Mouse (Mus musculus) intestine, embryonic 15.5 days (tissue): Measurements from ENCODE around the gene Gorasp2. TPM values are rescaled to one million over a fixed set of nuclear protein-coding genes. Genes with fewer than 3 reads are reported as not detected.

ENCODE experiments used
- ATAC-seq: fragments of 200-750 bp; cut with Nextera tagmentation; 2 replicates; pipeline ENCODE4 v1.8.0; 2017; ENCODE audit warnings: moderate TSS enrichment, moderate library complexity
- H3K27ac ChIP-seq: fragments of 300-500 bp; sonication (generic); 2 replicates; pipeline ENCODE4 v1.5.1; 2015; ENCODE audit warnings: mild to moderate bottlenecking, inconsistent platforms
- H3K27me3 ChIP-seq: fragments of 300-500 bp; sonication (generic); replicated peaks from 2 replicates; pipeline ENCODE4 v1.6.1; 2015; ENCODE audit warnings: inconsistent platforms
- H3K36me3 ChIP-seq: fragments of 300-500 bp; sonication (generic); 2 replicates; pipeline ENCODE4 v1.6.1; 2015; ENCODE audit warnings: inconsistent platforms
- H3K4me1 ChIP-seq: fragments of 300-500 bp; sonication (generic); replicated peaks from 2 replicates; pipeline ENCODE4 v1.6.1; 2015; ENCODE audit warnings: inconsistent platforms
- H3K4me2 ChIP-seq: fragments of 300-500 bp; sonication (generic); replicated peaks from 2 replicates; pipeline ENCODE4 v1.6.1; 2015; ENCODE audit warnings: mild to moderate bottlenecking, inconsistent platforms
- H3K4me3 ChIP-seq: fragments of 300-500 bp; sonication (generic); replicated peaks from 2 replicates; pipeline ENCODE4 v1.5.1; 2015; ENCODE audit warnings: inconsistent platforms
- H3K9ac ChIP-seq: fragments of 300-500 bp; sonication (generic); 2 replicates; pipeline ENCODE4 v1.6.1; 2015; ENCODE audit warnings: inconsistent platforms
- H3K9me3 ChIP-seq: fragments of 300-500 bp; sonication (generic); 2 replicates; pipeline ENCODE4 v1.6.1; 2016; ENCODE audit warnings: inconsistent platforms
- whole genome bisulfite sequencing: fragments of 180-500 bp; shearing (Covaris S2); methylation state at CpG from one replicate; pipeline ENCODE4 v1.1.7; 2015; 5-methylcytosine and 5-hydroxymethylcytosine counted together
- polyA plus RNA-seq: library from polyadenylated mRNA; unstranded; fragments of >200 nt; fragmentation: Nextera tagmentation; extraction: Ambion mirVana; gene quantifications from 2 replicates; pipeline ENCODE4 v1.2.1, GENCODE M21; 2015

The Gorasp2 gene
- polyA plus RNA-seq, 1 experiment from 2014 or later = 163 TPM

- Histone ChIP-seq H3K27me3 (no peaks in the 10 kb centered on the region), H3K9ac (no peak overlapping the region), H3K4me3 (no peak overlapping the region), H3K4me2 (no peak overlapping the region), H3K36me3 (no peaks in the 10 kb centered on the region), H3K9me3 (no peaks in the 10 kb centered on the region), H3K27ac (no peak overlapping the region), H3K4me1 (0 out of 2 replicates have a peak, but pooled peaks cover 7% of the 10 kb centered on the region)
- ATAC-seq = no peak
- WGBS = 81% methylated on average over 7 of the region's 7 CpGs
Observed at GRCm38 (mm10) chr2:70667016-70667415, 5.6 kb downstream of the Gorasp2 start.

- 72% methylated on average over 2 of the region's 2 CpGs for WGBS
- no peaks in the 10 kb centered on the region for H3K27me3 ChIP-seq
- no peak for ATAC-seq
Observed at GRCm38 (mm10) chr2:70669241-70669640, 7.9 kb downstream of the Gorasp2 start.

GRCm38 (mm10) chr2:70669896-70670295 is 8.5 kb downstream of the Gorasp2 start:
- no peak for ATAC-seq

More at GRCm38 (mm10) chr2:70669241-70669640, 7.9 kb downstream of the Gorasp2 start:
- Histone ChIP-seq H3K4me2 (no peak overlapping the region), H3K36me3 (no peaks in the 10 kb centered on the region), H3K4me3 (no peak overlapping the region), H3K27ac (no peak overlapping the region), H3K9me3 (no peaks in the 10 kb centered on the region), H3K9ac (no peak overlapping the region), H3K4me1 (0 out of 2 replicates have a peak, but pooled peaks cover 4% of the 10 kb centered on the region)

DNA sequence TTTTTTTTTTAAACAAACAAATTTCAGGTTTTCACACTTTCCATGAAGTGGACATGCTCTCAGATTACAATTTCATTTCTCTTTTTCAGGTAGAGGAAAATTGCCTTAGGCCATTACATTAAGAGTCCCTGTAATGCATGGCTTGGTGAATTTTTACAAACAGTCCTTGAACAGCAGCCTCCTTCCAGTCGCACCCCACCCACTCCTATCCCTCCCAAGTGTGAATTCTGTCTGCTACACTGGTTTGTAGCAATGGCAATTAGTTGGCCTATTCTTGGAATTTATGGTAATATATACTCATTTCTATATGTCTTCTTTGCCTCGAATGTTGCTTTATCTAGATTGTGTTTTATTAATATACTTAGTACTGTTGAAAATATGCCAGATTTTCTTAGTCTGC is 11.1 kb downstream of the Gorasp2 start:
- Histone ChIP-seq H3K4me3 (no peak overlapping the region), H3K9me3 (no peaks in the 10 kb centered on the region), H3K4me2 (no peak overlapping the region), H3K27ac (no peak overlapping the region), H3K4me1 (no peaks in the 10 kb centered on the region), H3K9ac (no peak overlapping the region), H3K36me3 (no peaks in the 10 kb centered on the region), H3K27me3 (no peaks in the 10 kb centered on the region)
- 78% methylated on average over 2 of the region's 2 CpGs for WGBS
- ATAC-seq = no peak

More at GRCm38 (mm10) chr2:70669896-70670295, 8.5 kb downstream of the Gorasp2 start:
- Histone ChIP-seq H3K4me1 (0 out of 2 replicates have a peak, but pooled peaks cover 4% of the 10 kb centered on the region), H3K9ac (no peak overlapping the region), H3K36me3 (no peaks in the 10 kb centered on the region), H3K4me2 (no peak overlapping the region), H3K27me3 (no peaks in the 10 kb centered on the region), H3K4me3 (no peak overlapping the region), H3K27ac (no peak overlapping the region), H3K9me3 (no peaks in the 10 kb centered on the region)
- 58% methylated on average over 2 of the region's 2 CpGs for WGBS

DNA sequence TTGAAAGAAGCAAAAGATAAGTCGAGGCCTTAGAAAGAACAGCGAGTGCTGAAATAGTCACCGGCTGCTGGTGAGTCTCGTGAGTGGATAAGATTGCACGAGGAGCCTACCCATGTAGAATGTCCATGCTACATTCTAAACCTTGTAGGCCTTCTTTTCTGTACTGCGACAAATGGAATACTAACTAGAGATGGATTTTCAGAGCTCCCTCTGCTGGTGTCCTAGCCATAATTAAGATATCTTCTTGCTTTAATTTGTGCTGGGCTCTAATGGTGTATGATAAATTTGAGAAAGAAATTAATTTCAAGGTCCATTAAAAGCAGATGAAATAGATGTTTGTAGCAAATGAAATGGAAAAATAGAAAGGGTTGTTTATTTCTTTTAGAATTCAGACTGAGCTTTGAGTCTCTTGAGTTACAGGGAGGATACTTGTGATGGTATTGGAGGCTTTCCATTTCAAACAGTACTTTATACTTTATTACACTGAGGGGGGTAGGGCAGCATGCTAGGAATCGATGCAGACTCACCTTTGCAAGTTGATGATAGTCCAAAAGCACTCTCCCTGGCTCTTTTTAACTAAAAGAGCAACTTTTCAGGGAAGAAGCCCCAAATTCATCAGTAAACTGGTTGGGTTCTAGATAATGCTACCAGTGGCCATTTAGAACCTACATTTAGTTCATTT is 12.2 kb downstream of the Gorasp2 start:
- Histone ChIP-seq H3K4me2 (no peak overlapping the region), H3K27me3 (no peaks in the 10 kb centered on the region), H3K4me3 (no peak overlapping the region), H3K4me1 (no peaks in the 10 kb centered on the region), H3K9me3 (no peaks in the 10 kb centered on the region), H3K36me3 (peaks cover 6% of the 10 kb centered on the region), H3K27ac (no peak overlapping the region), H3K9ac (no peak overlapping the region)
- no peak for ATAC-seq
- WGBS = 86% methylated on average over 7 of the region's 7 CpGs

DNA sequence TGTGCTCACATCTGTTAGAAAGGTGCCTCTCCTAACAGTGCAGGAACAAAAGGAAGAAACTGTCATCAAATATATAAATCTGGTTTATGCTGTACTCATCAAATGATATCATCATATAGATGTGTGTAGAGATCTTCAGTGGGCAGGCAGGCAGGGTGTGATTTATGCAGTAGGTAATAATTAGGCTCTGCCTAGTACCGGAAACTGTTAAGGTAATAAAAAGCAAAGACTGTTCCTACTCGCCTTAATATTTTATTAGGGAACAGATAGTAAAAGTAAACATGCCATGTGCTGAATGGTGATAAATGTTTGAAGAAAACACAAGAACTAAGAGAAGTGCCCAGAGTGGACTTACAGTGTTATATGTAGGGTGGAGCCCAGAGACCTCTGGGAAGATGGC is 20.9 kb downstream of the Gorasp2 start:
- Histone ChIP-seq H3K36me3 (peaks cover 35% of the 10 kb centered on the region), H3K4me2 (no peak overlapping the region), H3K27ac (no peak overlapping the region), H3K4me3 (no peak overlapping the region), H3K9ac (no peak overlapping the region), H3K4me1 (no peaks in the 10 kb centered on the region), H3K9me3 (no peaks in the 10 kb centered on the region), H3K27me3 (no peaks in the 10 kb centered on the region)
- WGBS = 53% methylated on average over 2 of the region's 2 CpGs
- ATAC-seq = peak; percentile 89

DNA sequence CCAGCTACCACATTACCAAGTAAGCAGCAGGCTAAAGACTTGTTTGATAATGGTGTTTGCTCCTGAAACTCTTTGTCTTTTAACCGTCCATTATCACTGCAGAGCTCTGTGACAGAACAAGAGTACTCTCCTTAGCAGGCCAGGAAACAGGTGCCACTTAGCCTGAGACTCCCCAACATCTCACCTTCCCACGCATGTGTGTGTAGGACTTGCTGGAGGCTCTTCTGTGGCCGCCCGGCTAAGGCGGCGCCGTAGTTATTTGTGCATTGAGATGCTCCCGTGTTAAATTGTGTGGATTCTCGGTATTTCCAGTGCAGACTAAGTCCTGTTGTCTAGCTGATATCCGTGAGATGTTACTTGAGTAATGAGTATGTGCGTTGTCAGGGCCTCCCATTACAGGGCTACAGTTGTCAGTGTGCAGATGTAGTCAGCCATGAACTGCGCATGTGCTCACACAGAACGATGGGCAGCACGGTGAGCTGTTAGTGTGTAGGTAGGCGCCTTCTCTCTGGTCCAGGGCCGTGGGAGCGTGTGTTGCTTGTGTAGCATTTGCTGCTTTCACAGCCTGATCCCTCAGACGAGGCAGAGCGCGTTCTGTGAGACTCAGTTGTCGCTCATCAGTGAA is 27.2 kb downstream of the Gorasp2 start:
- ATAC-seq = no peak
- H3K4me1 ChIP-seq = no peaks in the 10 kb centered on the region
- H3K27ac ChIP-seq = no peak overlapping the region
- H3K4me3 ChIP-seq = no peak overlapping the region
- no peak overlapping the region for H3K9ac ChIP-seq
- no peak overlapping the region for H3K4me2 ChIP-seq
- peaks cover 48% of the 10 kb centered on the region for H3K36me3 ChIP-seq
- no peaks in the 10 kb centered on the region for H3K27me3 ChIP-seq
- 93% methylated on average over 21 of the region's 21 CpGs for WGBS
- H3K9me3 ChIP-seq = no peaks in the 10 kb centered on the region

GRCm38 (mm10) chr2:70690195-70690594 is 28.8 kb downstream of the Gorasp2 start:
- no peak overlapping the region for H3K9ac ChIP-seq
- no peaks in the 10 kb centered on the region for H3K9me3 ChIP-seq
- H3K27me3 ChIP-seq = no peaks in the 10 kb centered on the region
- no peaks in the 10 kb centered on the region for H3K4me1 ChIP-seq
- H3K27ac ChIP-seq = no peak overlapping the region
- no peak overlapping the region for H3K4me3 ChIP-seq
- H3K36me3 ChIP-seq = peaks cover 43% of the 10 kb centered on the region
- WGBS = 79% methylated on average over 11 of the region's 11 CpGs
- H3K4me2 ChIP-seq = no peak overlapping the region
- no peak for ATAC-seq

DNA sequence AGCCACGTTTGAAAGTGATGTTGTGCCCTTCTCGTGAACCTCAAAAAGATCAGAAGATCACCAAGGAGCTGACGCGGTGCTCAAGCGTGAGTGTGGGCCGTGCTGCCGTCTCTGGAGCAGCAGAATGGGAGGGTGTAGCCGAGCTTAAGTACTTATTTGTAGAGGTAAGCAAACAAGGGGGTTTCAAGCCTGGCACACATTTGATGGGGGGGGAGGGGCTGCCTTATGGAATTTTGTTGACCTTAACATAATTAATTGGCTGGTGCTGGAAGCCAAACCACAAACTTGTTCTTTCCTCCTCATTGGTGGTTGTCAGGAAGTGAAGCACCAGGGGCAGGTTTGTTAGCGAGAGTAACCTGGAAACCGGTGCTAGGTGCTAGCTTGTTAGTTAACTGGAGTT is 34.3 kb downstream of the Gorasp2 start:
- no peaks in the 10 kb centered on the region for H3K27me3 ChIP-seq
- WGBS = 71% methylated on average over 10 of the region's 10 CpGs
- H3K4me1 ChIP-seq = no peaks in the 10 kb centered on the region
- ATAC-seq = no peak
- H3K36me3 ChIP-seq = peaks cover 10% of the 10 kb centered on the region
- no peak overlapping the region for H3K4me2 ChIP-seq
- H3K9me3 ChIP-seq = no peaks in the 10 kb centered on the region
- no peak overlapping the region for H3K27ac ChIP-seq
- no peak overlapping the region for H3K4me3 ChIP-seq
- H3K9ac ChIP-seq = no peak overlapping the region

- Histone ChIP-seq H3K36me3 (no peaks in the 10 kb centered on the region), H3K27ac (no peak overlapping the region), H3K4me3 (no peak overlapping the region), H3K27me3 (no peaks in the 10 kb centered on the region), H3K4me1 (peaks cover 4% of the 10 kb centered on the region), H3K4me2 (no peak overlapping the region), H3K9ac (no peak overlapping the region), H3K9me3 (no peaks in the 10 kb centered on the region)
- no peak for ATAC-seq
- WGBS = 89% methylated on average over 3 of the region's 3 CpGs
Observed at GRCm38 (mm10) chr2:70700851-70701250, 39.5 kb downstream of the Gorasp2 start.

GRCm38 (mm10) chr2:70701571-70701970 is 40.2 kb downstream of the Gorasp2 start:
- no peak for ATAC-seq
- no peak overlapping the region for H3K4me2 ChIP-seq
- 66% methylated on average over 9 of the region's 9 CpGs for WGBS

GRCm38 (mm10) chr2:70702403-70702802 is 41.0 kb downstream of the Gorasp2 start:
- Histone ChIP-seq H3K4me2 (no peak overlapping the region), H3K4me1 (peaks cover 4% of the 10 kb centered on the region), H3K27ac (no peak overlapping the region), H3K27me3 (no peaks in the 10 kb centered on the region), H3K9me3 (no peaks in the 10 kb centered on the region), H3K9ac (no peak overlapping the region), H3K4me3 (no peak overlapping the region), H3K36me3 (no peaks in the 10 kb centered on the region)
- 40% methylated on average over 5 of the region's 5 CpGs for whole genome bisulfite sequencing
- no peak for ATAC-seq

More at GRCm38 (mm10) chr2:70701571-70701970, 40.2 kb downstream of the Gorasp2 start:
- Histone ChIP-seq H3K9me3 (no peaks in the 10 kb centered on the region), H3K9ac (no peak overlapping the region), H3K27me3 (no peaks in the 10 kb centered on the region), H3K4me3 (no peak overlapping the region), H3K4me1 (peaks cover 4% of the 10 kb centered on the region), H3K36me3 (no peaks in the 10 kb centered on the region), H3K27ac (no peak overlapping the region)
